Mouse (Mus musculus): Measurements from ENCODE around the gene Spint1.

- TF ChIP-seq CTCF (IDR thresholded peaks at IDR 0.05; ENCODE audit: low read depth) (no peak), EP300 (IDR thresholded peaks at IDR 0.05; ENCODE audit: low read depth) (no peak)
Measured at GRCm38 (mm10) chr2:119209176-119209507, 28.0 kb upstream of the Spint1 start.
